Mouse (Mus musculus) CH12.LX (cell line): ENCODE data around the gene Txnrd1.

Experiments used
- CTCF ChIP-seq, 2 experiments: IDR thresholded peaks in 1 of 2; conservative IDR thresholded peaks in 1 of 2; 2 replicates each; pipeline ENCODE4 v1.5.1; 2011 to 2012; ENCODE audit warnings: low read depth in 2 of 2, low read length in 2 of 2, improper control_type of control experiment in 1 of 2, inconsistent platforms in 1 of 2, mild to moderate bottlenecking in 1 of 2, moderate library complexity in 1 of 2
- EP300 ChIP-seq: IDR thresholded peaks from 2 replicates; pipeline ENCODE4 v1.6.1; 2011; ENCODE audit warnings: low read length, improper control_type of control experiment
- MAFK ChIP-seq: IDR thresholded peaks from 2 replicates; pipeline ENCODE4 v1.6.1; 2011; ENCODE audit warnings: low read length, improper control_type of control experiment; ENCODE audit not compliant: insufficient replicate concordance
- MAX ChIP-seq: IDR thresholded peaks from 2 replicates; pipeline ENCODE4 v1.6.1; 2011; ENCODE audit warnings: low read length, improper control_type of control experiment
- MAZ ChIP-seq: IDR thresholded peaks from 2 replicates; pipeline ENCODE4 v1.6.1; 2012; ENCODE audit warnings: low read depth, mild to moderate bottlenecking, inconsistent platforms, low read length, improper control_type of control experiment, moderate library complexity
- MEF2A ChIP-seq: IDR thresholded peaks from 2 replicates; pipeline ENCODE4 v1.6.1; 2014; ENCODE audit warnings: low read depth, mild to moderate bottlenecking, inconsistent platforms, low read length, improper control_type of control experiment, borderline replicate concordance
- NELFE ChIP-seq: IDR thresholded peaks from 2 replicates; pipeline ENCODE4 v1.6.1; 2011; ENCODE audit warnings: low read depth, low read length, improper control_type of control experiment
- NRF1 ChIP-seq: IDR thresholded peaks from 2 replicates; pipeline ENCODE4 v1.6.1; 2014; ENCODE audit warnings: low read depth, mild to moderate bottlenecking, inconsistent platforms, low read length, improper control_type of control experiment, moderate library complexity
- POLR2A ChIP-seq: IDR thresholded peaks from 2 replicates; pipeline ENCODE4 v1.6.1; 2011; ENCODE audit warnings: low read depth, mild to moderate bottlenecking, improper control_type of control experiment, low read length
- TBP ChIP-seq: conservative IDR thresholded peaks from 2 replicates; pipeline ENCODE4 v1.6.1; 2011; ENCODE audit warnings: low read depth, low read length, improper control_type of control experiment
- TCF12 ChIP-seq: IDR thresholded peaks from 2 replicates; pipeline ENCODE4 v1.6.1; 2014; ENCODE audit warnings: low read depth, mild to moderate bottlenecking, inconsistent platforms, low read length, improper control_type of control experiment
- USF2 ChIP-seq: conservative IDR thresholded peaks from 2 replicates; pipeline ENCODE4 v1.6.1; 2011; ENCODE audit warnings: low read depth, low read length, improper control_type of control experiment

DNA sequence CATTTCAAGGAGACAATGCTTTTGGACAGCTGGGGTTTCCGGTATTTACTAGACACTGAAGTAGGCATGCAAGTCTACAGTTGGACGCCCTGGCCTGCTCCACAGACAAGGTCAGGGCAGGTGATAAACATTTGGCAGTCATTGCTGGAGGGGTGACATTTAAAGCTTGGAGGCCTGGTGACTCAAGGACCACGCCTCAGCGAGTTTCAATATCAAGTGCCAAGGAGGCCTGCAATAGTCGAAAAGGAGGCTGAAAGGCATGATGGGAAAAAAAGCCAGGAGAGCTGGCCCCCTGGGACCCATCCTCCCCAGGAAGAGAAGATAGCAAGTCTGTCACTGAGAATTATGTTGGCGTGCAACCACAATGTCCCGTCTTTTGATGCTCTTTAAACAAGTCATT is 26.5 kb upstream of the Txnrd1 start:
- no peak for TF ChIP-seq MAZ
- TF ChIP-seq CTCF (conservative IDR thresholded peaks at IDR 0.05 in 1 of 2, IDR thresholded peaks at IDR 0.05 in 1 of 2; ENCODE audit: low read depth in 2 of 2, low read length in 2 of 2): no peak
- no peak for TF ChIP-seq POLR2A
- TF ChIP-seq TBP: no peak
- no peak for TF ChIP-seq USF2
- TF ChIP-seq EP300: no peak
- TF ChIP-seq NRF1: no peak
- TF ChIP-seq MEF2A: no peak
- no peak for TF ChIP-seq NELFE
- no peak for TF ChIP-seq MAFK
- no peak for TF ChIP-seq MAX
- TF ChIP-seq TCF12: no peak
